Mouse (Mus musculus) kidney, postnatal 10 days (tissue): ENCODE data around the gene Cyfip1.

ENCODE experiments used
- DNase-seq: peaks from one replicate; pipeline ENCODE4 v3.0.0; 2021; ENCODE audit warnings: mixed read lengths

Cyfip1 gene

GRCm38 (mm10) chr7:55841445-55841844 lies at the start of gene Cyfip1:
Cyfip1 (plus strand) TSS chr7:55841745.
- peak; percentile 26 for DNase-seq

GRCm38 (mm10) chr7:55792280-55792679 lies 49.3 kb upstream of the Cyfip1 start:
- no peak for DNase-seq

- no peak for DNase-seq
Measured at GRCm38 (mm10) chr7:55793236-55793951, 48.2 kb upstream of the Cyfip1 start.

GRCm38 (mm10) chr7:55793952-55794603 lies 47.5 kb upstream of the Cyfip1 start, which contains the start of gene Tubgcp5:
Tubgcp5 (plus strand) TSS chr7:55794154.
- peak; percentile 99 for DNase-seq

GRCm38 (mm10) chr7:55799981-55800380 lies 41.6 kb upstream of the Cyfip1 start:
- no peak for DNase-seq

- no peak for DNase-seq
Measured at GRCm38 (mm10) chr7:55809967-55810366, 31.6 kb upstream of the Cyfip1 start.

GRCm38 (mm10) chr7:55824468-55824867 lies 17.1 kb upstream of the Cyfip1 start:
- DNase-seq, result no peak

GRCm38 (mm10) chr7:55827551-55827950 lies 14.0 kb upstream of the Cyfip1 start:
- DNase-seq, result no peak

GRCm38 (mm10) chr7:55836877-55837276 lies 4.7 kb upstream of the Cyfip1 start:
- no peak for DNase-seq

- peak; percentile 95 for DNase-seq
Measured at GRCm38 (mm10) chr7:55841977-55842503, 495 bp downstream of the Cyfip1 start.

GRCm38 (mm10) chr7:55842504-55843152 lies 1.1 kb downstream of the Cyfip1 start:
- no peak for DNase-seq

GRCm38 (mm10) chr7:55846606-55847312 lies 5.2 kb downstream of the Cyfip1 start:
- no peak for DNase-seq

- DNase-seq, result no peak
Measured at GRCm38 (mm10) chr7:55849948-55850571, 8.5 kb downstream of the Cyfip1 start.

GRCm38 (mm10) chr7:55852787-55853186 lies 11.2 kb downstream of the Cyfip1 start:
- no peak for DNase-seq

GRCm38 (mm10) chr7:55855597-55855996 lies 14.1 kb downstream of the Cyfip1 start:
- no peak for DNase-seq

GRCm38 (mm10) chr7:55856741-55857140 lies 15.2 kb downstream of the Cyfip1 start:
- no peak for DNase-seq

GRCm38 (mm10) chr7:55857729-55858128 lies 16.2 kb downstream of the Cyfip1 start:
- DNase-seq, result no peak

GRCm38 (mm10) chr7:55858836-55859517 lies 17.4 kb downstream of the Cyfip1 start:
- no peak for DNase-seq

GRCm38 (mm10) chr7:55859518-55859872 lies 17.9 kb downstream of the Cyfip1 start:
- no peak for DNase-seq

- DNase-seq, result peak; percentile 23
Measured at GRCm38 (mm10) chr7:55859956-55860355, 18.4 kb downstream of the Cyfip1 start.

- no peak for DNase-seq
Measured at GRCm38 (mm10) chr7:55861175-55861574, 19.6 kb downstream of the Cyfip1 start.

- no peak for DNase-seq
Measured at GRCm38 (mm10) chr7:55865044-55865443, 23.5 kb downstream of the Cyfip1 start.
